Mouse (Mus musculus): ENCODE measurements at regions not wholly inside any gene's neighbourhood (a gene's known extent, or its start where the extent isn't known, plus 50 kb on each side); places are given as distances from the start of the nearest gene placed in this dataset.
A peak's percentile ranks its signal among the peaks of the same experiment; 100 is the strongest.

DNA sequence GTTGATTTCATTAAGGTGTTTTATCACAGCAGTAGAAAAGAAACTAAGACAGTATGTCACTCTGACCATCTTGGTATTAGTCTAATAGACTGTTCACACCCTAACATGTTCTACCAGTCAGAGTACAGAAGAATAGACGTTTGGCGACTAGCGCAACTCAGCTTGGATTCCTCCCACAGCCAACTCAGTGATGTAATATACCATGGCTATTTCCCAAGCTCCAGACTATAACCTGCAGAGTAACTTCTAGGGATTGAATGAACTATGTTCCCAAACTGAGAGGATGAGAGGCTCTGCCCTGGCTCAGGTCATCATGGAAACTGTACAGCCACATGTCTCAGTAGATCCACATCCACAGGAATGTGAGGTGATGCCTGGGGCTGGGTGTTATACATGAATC, 128.6 kb upstream of the Plcz1 start:
- no peak for DNase-seq

DNA sequence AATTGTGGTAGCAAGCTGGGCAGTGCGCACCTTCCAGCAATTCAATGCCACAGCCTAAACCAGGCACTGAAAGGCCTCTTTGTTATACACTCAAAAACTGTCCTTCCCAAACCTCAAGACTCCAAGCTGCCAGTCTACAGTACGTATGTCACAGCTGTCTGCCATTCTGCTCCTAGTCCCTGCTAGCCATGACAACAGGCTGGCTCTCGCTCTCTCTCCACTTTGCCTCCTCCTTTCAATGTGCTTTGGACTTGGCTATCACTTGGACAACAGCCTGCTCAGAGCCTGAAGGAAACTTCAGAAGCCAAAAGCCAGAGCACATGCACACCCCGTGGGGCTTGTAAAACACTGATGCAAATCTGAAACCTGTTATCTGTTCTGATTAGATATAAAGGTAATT, 125.9 kb upstream of the Plcz1 start:
- no peak for DNase-seq

GRCm38 (mm10) chr6:140162729-140163128, 121.5 kb upstream of the Plcz1 start:
- no peak for DNase-seq

GRCm38 (mm10) chr6:140161482-140161881, 120.2 kb upstream of the Plcz1 start:
- DNase-seq: no peak

DNA sequence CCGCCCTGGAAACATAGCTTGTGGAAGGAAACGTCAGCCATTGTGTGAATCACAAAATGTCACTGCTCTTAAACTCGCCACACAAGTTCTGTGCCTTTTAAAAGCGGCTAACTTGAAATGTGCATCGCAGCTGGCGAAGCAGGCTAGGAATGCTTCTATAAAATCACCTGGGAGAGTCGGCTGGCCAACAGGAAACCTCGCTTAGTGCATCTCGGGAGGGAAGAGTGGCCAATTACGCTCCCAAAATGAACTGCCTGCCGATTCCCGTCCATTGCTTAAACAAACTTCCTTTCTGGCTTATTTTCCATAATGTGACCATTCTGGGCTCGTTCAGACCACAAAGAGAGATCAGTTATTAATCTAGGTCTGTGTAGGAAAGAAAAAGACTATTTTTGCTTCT, 119.7 kb upstream of the Plcz1 start:
- no peak for DNase-seq

DNA sequence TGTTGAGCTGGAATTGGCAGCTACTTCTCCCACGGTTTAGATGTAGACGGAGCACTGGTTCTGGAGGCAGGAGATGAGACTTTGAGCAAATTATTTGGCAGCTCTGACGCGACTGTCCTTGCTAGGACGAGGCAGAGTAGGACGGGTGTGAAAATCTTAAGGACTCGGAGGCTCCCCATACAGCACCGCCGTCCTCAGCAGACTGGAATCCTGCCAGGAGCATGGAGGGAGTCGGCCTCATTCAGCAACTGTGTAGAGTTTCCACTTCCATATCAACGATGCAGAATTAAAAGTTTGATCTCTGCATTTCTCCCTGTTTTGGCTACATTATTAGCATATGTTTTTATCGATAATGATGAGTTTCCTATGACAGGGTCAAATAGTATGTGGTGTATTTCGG, 117.7 kb upstream of the Plcz1 start:
- no peak for DNase-seq

GRCm38 (mm10) chr6:140157375-140157774, 116.1 kb upstream of the Plcz1 start:
- no peak for DNase-seq

GRCm38 (mm10) chr6:140152418-140153176, 111.3 kb upstream of the Plcz1 start:
- no peak for DNase-seq

DNA sequence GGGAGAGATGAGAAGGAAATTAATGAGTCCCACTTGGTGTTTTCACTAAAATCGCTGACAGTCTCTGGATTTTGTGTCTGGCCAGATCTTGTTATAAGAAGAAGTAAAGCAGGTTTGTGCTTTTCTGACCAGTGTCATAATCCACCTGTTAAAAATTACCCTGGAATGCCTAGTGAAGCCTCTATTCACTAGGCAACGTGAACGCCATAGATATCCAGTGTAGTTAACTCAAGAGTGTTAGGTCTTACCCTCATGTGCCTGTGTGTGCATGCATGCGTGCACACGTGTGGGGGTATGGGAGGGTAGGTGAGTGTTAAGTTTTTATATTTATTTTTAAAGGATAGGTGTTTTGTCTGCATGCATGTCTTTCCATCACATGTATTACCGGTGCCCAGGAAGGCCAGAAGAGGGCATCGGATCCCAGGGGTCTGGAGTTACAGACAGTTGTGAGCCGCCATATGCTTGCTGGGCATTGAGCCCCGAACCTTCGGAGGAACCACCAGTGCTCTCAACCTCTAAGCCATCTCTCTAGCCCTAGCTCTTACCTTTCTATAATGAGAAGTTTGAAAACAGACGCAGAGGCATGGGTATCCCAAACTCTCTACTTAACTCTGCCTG, 107.5 kb upstream of the Plcz1 start:
- DNase-seq: no peak

DNA sequence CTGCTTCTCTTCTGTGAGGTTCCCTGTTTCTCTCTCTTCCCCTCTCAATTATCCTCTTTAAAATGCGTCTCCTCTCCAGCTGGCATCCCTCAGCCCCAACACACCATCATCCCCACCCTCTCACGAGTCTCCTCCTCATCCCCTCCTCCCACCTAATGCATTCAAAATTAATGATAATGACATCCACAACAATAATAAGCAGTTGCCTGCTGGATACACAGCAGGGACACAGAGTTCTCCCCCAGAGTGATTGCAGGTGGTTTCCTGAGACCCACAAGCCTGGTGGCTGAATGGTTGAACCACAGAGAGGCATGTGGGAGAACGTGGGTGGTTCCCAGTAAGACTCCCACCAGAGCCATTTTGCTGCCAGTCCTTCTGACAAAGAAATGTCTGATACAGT, 106.9 kb upstream of the Plcz1 start:
- DNase-seq: no peak

DNA sequence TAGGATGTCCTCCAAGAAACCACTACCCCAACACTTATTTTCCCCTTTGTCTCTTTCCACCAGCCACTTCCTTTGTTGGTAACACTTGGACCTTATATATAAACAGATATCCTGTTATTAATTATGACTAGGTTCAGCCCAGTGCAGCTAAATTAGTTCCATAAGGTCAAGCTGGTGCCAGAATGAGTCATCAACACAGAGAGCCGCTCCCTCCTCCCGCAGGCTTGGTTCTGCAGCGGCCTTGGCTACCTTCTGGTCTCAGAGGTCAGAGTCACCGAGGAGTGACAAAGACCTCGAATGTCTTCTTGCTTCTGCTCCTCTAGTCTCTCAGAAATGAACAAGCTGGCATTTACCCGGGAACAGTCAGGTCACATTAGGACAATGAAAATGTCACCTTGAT, 106.5 kb upstream of the Plcz1 start:
- peak in 1 of 2 experiments; percentile 3 for DNase-seq

- DNase-seq: no peak
Measured at GRCm38 (mm10) chr6:140133734-140134133, 92.5 kb upstream of the Plcz1 start.

GRCm38 (mm10) chr6:140126645-140127044, 85.4 kb upstream of the Plcz1 start:
- DNase-seq: no peak

DNA sequence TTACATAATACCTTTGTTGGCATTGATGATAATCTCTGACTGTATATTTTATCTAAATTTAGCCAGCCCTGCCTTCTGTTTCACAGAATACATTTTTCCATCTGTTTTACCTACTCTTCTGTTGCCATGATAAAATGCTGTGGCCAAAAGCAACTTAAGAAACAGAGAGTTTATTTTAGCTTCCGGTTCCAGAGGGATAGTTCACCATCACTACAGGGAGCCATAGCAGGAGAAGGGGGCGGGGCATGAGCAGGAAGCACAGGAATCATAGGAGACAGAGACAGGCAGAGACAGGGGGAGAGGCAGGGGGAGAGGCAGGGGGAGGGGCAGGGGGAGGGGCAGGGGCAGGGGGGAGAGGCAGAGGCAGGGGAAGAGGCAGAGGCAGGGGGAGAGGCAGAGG, 72.8 kb upstream of the Plcz1 start:
- DNase-seq: no peak

- no peak for DNase-seq
Measured at GRCm38 (mm10) chr6:140112054-140112453, 70.8 kb upstream of the Plcz1 start.

- no peak for DNase-seq
Measured at GRCm38 (mm10) chr6:140108083-140108482, 66.8 kb upstream of the Plcz1 start.

DNA sequence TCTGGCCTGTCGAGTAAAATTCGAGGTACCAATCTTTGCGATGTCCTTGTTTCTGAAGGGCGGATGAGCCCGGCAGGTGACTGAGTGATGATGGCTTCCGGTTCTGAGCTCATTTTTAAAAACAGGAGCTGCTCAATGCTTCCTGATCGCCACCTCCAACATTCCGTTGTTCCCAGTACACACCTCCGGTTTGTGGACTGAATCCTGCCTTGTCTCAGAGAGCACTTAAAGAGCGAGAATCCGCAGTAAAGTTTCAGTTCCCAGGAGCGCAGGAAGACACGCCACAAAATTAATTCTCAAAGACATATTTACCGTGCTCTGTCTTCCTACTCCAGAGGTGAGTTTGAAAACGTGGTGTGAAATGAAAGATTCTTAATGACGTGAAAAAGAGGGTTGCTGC, 66.4 kb upstream of the Plcz1 start:
- no peak for DNase-seq

GRCm38 (mm10) chr6:140106141-140106540, 64.9 kb upstream of the Plcz1 start:
- no peak for DNase-seq

GRCm38 (mm10) chr6:140102043-140102442, 60.8 kb upstream of the Plcz1 start:
- DNase-seq: no peak

DNA sequence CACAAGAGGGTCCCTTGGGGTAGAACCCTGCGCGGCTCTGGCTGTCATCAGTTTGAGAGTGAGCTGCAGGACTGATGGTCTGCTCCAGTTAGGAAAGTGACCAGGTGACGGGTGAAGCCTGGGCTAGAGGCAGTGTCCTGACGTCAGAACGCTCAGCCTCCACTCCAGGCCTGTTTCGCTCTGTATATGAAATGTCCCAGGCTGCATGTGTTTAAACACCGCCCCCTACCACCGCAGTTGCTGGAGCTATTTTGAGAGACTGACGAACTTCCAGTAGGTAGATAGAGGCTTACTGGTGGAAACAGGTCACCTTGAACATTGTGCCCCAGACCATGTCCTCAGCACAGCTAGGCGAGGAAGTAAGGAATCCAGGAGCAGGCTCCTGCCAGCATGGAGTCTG, 54.2 kb upstream of the Plcz1 start:
- DNase-seq: no peak

Measured in lung, adult 18-20 months (tissue).